Mouse (Mus musculus) spleen, postnatal 10 days (tissue): ENCODE data around the gene Plch2.
A peak's percentile ranks its signal among the peaks of the same experiment; 100 is the strongest.

Experiments used
- DNase-seq, 2 experiments: peaks; one replicate each; pipeline ENCODE4 v3.0.0; 2021 to 2022; ENCODE audit warnings: low spot score in 2 of 2

Plch2 gene

DNA sequence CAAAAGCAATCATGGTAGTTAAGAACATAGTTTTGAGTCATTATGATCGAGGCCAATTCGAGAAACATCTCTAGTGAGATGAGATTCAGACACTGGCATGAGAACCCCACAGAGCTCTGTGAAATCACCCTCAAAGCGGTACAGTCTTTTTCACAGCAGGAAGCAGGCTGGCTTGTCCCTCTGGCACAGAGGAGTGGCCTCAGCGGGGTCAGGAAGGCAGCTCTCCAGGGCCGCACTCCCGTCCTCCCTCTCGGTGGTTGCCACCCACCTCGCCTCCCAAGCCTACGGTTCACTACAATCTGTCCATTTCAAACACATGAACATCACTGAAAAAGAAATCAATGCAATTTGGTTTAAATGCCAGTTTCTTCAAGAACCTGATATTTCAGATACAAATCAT lies 17.8 kb upstream of the Plch2 start:
- no peak for DNase-seq

DNA sequence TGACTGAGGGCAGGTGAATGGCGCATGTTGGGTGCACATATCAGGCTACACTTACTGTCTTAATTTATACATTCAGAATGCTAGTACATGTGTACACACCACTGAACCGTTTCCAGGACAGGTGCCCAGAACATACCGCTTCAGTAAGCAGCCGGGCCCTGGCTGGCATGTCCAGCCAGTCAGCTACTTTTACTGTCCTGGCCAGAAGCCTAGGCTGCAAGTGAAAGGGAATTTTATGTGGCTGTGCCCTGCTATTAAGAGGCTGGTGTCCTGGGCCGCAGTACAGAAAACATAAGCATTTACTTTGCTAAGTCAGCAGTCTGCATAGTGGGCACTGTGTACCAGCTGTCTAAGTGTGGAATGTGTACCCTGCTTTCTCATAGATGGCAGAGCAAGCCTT lies 14.3 kb upstream of the Plch2 start:
- DNase-seq: no peak

DNA sequence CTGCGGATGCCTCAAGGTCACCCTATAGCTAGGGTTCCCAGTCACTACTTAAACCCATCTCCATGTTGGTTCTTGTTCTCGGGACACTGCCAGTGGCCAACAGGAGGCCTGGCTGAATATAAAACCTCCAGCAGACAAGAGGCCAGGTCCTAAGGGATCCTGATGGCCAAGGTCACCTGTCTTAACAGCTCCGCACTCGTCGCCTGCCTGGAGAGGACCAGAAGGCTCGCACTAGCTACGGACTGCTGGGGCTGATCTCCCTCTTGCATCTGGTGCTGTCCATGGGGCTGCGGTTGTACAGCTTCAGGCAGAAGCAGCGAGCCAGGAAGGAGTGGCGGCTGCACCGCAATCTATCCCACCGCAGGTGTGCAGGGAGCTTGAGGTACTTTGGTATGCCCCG lies 13.6 kb upstream of the Plch2 start:
- DNase-seq: no peak

DNA sequence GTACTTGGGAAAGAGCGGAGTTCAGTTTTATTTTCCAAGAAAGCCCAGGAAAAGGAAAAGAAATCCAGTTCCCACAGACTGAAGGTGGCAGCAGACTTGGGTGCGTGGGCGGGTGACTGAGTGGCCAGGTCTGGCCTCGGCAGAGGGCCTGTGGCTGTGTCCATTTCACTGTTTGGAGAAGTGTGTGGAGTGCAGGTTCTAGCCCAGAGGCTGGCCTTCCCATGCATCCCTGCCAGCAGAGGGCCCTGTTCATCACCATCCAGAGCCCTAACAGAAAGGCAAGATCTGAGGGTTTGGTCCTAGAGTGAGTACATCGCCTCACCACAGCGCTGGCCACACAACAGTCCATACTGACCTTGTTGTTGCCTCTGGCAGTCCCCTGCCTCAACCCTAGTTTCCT lies 12.6 kb upstream of the Plch2 start:
- DNase-seq: peak in 1 of 2 experiments; percentile 40

DNA sequence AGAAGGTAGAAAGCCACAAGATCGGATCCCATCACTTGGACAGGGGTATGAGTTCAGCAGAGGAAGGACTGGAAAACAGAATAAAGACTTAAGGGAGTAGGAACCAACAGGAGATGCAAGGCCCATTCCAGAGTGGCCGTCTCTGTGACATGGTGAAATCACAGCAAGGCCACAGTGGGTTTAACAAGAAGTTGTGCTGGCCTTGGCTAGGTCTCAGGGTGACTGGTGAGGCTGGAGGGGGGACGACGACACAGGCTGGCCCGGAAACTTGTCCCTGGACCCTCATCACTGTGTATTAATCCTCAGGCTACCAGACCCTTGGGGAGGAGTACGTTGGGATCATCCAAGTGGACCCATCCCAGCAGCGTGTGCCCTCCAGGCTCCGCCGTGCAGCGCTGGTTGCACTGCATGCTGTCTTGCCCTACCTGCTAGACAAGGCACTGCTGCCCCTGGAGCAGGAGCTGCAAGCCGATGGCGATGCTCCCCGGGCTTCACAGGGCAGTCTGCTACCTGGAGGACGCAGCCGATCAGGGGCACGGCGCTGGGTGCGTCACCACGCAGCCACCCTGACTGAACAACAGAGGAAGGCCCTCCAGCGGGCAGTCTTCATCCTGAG lies 11.9 kb upstream of the Plch2 start:
- no peak for DNase-seq

DNA sequence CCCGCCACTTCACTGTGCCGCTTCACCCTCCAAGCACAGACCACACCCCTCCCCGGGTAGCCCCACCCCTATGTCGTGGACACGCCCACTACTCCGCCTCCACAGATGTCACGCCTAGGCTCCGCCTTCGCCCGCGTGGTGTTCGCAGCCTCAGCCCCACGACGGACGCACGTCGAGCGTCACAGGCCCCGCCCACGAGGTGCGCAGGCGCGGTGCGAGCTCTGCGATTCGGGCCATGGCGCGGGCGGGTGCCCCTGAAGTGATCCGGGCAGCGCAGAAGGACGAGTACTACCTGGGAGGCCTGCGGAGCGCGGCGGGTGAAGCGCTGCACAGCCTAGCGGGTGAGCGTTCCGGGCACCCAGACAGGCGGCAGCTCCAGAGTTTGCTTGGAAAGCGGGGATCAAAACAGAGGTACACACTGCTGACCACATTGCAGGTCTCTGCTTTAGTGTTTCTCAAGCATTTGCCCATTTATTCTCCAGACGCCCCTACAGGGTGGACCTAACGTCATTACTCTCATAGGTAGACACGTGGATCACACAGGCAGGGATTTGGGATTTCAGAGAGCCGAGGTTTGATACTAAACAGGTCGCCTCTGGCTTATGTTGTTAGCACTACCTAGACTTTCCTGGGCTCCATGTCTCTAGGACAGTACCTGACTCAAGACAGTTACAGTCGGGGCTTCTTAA lies 10.4 kb upstream of the Plch2 start, which contains the start of gene Pex10:
Pex10 (plus strand) TSS at position 183 of the 689 bp plus-strand sequence.
- peak; percentile 97 to 99 for DNase-seq

DNA sequence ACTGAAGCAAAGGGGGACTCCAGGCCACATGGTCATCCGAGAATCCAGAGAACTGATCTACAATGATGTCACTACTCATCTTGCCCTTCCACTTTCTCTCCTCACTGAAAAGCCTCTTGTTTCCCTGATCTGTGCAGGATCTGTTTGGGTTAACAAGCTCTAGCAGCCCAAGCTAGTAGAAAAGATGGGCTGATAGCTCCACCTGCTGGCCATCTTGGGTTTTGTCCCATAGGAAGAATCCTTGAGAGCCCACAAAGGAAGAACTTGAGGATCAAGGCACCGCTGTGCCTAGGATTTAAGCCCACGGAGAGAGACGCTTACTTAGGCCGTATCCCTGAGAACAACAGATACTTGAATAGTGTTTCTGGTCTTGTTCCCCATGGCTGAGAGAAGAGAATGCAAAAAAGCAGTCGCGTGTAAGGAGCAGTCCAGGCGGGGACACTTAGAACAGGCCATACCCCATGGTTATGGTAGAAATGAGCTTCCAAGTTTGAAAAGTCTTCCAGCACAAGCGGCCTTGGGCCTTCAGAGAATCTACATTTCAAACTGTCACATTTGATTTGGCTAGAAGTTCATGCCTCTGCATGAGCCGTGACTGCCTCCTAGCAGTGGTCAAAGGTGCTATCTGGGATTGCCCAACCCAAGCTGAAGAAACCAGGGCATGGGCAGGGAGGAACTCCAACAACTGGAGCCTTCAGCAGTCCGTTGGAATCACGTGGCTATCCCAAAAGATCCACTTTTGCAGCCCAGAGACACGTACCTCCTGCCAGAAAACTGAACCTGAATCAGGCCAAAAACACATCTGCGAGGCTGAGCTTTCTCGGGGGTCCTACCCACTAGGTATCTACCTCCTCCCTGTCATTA lies 9.6 kb upstream of the Plch2 start:
- DNase-seq: peak; percentile 84 to 86

DNA sequence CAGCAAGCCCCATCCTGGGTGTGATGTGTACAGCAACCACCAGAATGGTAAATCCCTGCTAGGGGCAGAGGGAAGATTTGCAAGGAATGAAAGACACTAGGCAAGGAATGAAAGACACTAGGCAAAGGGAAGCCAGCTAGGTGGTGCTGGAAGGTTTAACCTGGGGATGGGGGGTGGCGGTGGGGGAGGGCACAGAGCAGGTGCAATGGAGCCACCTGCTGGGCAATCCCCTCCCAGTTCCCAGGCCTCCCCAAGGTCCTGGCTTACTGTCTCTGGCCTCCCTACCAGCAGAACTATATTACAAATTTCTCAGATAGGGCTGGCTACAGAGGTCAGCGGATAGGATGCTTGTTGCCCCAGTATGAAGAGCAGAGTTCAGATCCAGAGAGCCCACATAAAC lies 7.9 kb upstream of the Plch2 start:
- no peak for DNase-seq

DNA sequence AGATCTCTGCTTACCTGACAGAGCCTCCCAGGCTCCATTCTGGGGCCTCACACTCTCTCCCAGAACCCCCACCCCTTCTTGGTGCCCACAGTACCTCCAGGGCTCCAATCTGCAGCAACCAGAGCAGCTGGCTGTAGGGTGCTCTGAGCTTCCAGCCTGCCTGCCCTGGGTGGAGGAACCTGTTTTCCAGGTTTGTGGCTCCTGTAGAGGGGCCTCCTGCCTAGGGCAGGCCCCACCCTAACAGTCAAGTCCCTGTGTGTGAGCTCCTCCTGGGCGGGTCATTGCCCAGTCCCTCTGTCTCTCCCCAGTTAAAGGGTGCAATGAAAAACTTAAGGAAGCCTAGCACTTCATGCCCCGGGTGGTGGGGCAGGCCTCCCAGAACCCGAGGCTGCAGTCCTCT lies 7.3 kb upstream of the Plch2 start:
- no peak for DNase-seq

DNA sequence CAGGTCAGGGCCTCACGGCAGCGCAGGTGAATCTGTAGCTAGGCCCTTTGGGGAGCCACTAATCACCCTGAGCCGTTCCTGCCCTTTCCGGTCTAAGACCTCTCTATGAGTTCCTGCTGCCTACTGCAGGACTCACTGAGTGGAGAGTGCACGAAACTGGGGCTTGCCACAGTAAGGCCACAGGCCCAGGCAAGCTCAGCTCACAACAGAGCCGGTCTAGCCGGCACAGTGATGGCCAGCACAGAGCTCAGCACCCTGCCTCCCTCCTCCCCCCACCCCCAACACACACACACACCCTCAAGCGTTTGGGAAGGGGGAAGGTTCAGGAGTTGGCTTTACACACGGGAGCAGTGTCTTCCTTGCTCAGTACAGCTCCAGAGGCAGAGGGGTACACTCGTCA lies 1.7 kb upstream of the Plch2 start:
- DNase-seq: no peak

DNA sequence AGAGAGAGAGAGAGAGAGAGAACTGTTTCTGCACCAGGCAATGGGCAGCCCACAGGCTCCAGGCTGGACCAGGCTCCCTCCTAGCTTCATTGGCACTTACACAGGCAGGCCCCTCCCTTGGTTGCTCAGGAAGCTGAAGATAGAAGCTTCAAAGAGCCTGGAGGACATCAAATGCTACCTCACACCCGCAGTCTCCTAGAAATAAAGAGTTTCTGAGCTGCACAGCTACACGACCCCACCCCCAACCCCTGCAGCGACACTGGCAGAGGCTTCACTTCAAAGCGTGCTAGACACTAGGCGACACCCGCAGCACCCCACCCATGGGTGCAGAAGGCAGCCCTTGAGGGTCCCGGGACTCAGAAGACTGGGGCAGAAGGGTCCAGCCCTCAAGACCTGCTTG lies 6.5 kb downstream of the Plch2 start:
- peak in 1 of 2 experiments; percentile 44 for DNase-seq

DNA sequence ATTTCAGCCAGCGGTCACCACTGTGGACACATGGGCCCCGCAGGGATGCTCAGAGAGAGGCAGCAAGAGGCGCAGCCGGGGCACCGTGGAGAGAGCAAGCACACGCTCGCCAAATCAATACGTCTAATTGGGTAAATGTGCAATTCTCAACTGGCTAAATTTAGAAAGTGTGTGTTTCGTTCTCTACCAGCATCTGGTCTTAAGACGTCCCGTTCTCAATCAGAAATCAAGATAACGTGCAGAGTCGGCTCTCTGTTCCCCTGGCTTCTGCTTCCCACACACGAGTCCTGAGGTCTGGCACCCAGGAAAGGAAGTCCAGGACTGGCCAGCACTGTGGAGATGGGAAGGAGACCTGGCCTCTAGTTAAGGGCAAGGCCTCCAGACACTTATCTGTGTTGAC lies 9.9 kb downstream of the Plch2 start:
- no peak for DNase-seq

DNA sequence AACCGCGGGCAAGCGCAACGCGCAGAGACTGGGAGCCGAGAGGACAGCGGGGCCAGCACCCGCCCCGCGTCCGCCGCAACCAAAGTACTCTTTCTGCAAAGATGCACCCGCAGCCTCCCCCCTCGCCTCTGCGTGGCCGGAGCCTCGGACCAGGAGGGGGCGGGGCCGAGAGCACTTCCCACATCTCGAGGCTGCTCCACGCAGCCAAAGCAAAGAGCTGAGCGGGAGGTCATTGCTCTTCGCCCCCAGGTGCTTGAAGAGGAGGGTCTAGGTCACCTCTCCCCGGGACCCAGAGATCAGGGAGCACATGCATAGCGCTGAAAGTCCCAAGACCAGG lies 13.3 kb downstream of the Plch2 start:
- no peak for DNase-seq

DNA sequence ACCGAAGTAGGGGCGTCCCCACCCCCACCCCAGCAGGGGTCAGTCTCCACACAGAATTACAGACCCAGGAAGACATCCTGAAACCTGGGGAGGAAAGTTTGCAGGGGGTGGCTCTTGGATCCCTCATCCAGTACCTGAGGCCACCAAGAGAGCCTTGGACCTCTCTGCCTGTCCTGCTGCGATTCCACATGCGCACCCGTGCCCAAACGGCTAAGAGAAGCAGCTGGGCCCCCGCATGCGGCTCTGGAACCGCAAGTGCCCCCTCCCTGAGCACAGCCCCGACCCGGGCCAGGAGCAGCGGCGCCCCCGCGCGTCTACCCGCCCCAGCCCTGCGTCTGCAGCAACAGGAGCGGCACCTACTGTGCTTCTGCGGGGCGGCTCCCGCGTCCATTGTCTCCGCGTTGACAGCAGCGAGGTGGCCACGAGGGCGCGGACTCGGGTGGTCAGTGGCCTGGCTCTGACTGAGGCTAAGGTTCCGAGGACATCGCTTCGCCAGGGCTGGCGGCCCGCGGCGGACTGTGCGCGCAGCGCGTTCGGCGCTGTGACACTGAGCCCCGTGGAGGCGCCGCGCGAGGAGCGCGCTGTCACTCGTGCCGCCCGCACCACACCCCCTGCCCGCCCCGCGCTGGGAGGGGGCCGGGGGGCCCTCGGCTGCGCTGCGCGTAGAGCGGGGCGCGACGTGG lies 13.8 kb downstream of the Plch2 start:
- no peak for DNase-seq

DNA sequence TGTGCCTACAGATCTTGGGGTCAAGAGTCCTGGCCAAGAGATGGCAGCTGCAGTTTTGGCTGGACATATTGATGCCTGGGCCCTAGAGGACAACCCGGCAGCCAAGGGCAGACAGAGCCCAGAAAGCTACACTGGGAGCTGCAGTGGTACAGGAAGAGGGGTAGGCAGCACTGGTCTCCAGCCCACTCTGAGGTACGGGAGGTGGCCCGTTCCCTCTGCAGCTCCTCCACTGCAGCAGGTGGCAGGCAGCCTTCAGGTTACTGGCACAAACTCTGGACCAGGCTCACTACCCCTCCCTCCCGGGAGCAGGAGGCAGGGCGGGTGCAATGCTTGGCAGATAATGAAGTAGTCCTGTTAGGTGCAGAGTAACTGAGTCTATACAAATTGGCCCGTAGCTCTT lies 15.9 kb downstream of the Plch2 start:
- no peak for DNase-seq

DNA sequence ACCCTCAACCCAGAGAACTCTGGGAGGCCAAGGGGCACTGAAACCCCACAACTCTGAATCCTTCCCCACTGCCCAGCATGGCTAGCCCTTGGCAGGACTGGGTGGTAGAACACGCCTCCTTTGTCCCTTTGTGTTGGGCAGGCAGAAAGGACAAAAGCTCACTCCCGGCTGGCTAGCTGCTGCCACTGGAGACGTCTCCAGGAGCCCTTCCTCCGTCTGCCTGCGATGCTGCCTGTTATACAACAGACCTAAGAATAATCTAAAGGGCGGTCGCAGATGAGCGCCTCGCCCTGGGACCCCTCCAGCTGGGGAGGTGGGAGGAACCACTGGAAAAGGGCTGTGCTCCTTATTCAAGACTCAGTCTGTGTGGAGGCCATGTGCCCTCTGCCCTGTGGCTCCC lies 16.4 kb downstream of the Plch2 start:
- DNase-seq: no peak

DNA sequence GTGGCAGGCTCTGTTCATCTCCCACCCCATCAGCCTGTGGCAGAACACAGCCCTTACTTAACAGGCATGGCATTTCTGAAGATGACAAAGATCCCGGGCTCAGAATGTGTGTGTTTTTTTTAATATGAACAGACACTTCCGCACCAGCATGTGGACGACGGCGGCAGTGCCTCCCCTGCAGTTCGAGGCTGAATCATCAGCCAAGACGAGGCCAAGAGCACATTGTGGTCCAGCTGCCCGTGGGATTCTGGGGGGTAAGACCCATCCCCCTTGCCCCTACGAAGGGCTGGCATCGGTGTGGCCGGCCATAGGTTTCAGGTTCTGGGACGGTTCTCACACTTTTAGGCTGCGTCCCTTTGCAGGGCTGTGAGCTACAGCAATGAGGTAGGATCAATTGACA lies 21.8 kb downstream of the Plch2 start:
- no peak for DNase-seq

DNA sequence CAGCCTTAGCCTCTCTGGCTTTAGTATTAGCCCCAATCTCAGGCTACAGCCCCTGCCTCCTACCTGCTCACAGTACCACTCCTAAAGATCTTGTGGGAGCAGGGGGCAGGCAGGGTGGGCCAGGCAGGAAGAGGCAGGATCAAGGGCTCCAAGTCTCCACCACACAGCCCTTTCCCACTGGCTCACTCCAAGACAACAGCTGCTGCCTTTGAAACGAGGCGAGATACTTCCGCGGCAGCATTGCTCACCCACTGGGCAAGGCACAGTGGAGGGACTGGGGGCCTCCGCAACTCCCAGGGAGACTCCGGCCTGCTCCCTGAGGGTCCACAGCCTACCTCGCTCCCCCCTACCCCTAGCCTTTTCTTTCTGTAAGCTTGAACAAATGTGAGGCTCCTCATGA lies 22.4 kb downstream of the Plch2 start:
- no peak for DNase-seq

DNA sequence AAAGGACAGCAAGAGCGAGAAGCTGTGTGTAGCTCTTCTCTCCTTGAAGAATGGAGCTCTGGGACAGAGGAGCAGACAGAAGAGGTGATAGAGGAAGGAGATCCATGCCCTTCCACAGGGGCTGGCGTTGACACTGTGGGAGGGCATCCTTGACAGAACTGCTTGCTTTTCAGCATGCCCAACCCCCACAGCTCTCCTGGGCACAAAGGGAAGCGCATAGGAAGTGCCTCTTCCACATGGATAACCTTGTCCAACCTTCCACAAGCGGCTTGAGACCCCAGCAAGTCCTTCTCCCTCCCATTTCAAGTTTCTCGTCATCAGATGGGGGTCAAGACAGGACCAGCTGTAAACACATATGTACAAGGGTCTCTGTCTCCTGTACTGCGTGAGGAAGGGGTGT lies 23.5 kb downstream of the Plch2 start:
- DNase-seq: no peak

DNA sequence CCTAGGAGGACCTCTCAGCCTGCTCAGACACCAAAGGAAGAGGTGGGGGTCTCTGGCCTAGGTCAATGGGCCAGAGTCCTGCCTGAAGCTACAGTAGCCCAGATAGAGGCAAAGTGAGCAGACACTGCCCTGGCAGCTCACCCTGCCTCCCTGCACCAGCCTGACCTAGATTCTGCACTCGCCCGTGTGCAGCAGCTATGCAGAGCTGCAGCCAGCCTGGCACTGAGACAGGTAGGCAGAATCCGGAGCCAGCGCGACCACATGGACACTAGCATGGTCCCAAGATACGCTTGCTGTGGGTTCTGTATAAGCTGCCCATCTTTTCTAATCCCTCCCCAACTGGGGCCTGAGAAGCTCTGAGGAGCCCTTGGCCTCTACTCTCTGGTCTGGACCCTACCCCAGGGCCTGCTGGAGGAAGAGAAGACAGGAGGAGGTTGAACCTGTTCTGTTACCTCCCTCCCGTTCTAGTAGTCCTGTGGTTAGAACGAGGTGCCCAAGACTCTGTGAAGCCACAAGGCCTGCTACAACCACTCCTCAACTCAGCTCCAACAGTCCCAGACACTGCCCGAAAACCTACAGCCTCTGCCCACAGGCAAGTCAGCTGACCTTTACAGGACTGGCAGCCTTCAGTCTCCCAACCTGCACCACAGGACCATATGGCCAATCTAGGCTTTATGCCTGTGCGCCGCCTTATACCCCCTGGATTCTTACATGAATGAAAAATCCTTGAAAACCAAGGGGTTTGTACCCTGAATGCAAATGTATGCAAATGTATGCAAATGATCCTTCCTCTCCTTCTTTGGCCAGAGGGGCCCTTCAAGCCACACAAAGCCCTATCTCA lies 32.2 kb downstream of the Plch2 start:
- no peak for DNase-seq

DNA sequence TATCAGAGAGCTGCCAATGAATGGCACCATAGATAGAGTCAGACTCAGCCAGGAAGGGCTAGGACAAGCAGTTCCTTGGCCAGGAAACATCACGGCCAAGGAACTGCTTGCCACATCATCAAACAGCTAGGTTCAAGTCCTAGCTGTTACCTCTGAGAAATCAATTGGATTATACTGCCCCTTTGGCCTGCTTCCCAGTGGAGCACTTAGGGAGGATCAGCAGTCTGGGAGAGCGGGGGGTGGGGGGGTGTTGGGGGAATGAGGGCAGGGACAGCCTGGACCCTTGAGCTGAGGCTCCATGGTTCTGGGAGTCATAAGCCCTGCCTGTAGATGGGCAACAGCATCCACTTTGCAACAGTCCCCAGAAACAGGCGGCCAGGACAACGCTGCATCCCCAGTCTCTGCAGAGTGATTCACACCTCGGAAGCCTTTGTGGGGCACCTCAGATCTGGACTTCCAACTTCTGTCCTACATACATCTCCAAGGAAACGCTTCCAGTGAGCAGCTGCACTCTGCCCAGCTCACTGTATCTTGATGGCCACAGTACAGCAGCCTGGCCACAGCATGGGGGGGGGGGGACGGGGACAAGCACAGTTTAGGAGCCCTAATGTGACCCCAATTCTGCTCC lies 34.2 kb downstream of the Plch2 start:
- DNase-seq: no peak
